Mouse (Mus musculus) ovary, postnatal 10 days (tissue): ENCODE measurements at regions not wholly inside any gene's neighbourhood (a gene's known extent, or its start where the extent isn't known, plus 50 kb on each side); places are given as distances from the start of the nearest gene placed in this dataset.

ENCODE experiments used
- DNase-seq: peaks from one replicate; pipeline ENCODE4 v3.0.0; 2022; ENCODE audit warnings: low spot score

GRCm38 (mm10) chr9:34427711-34428110 is 58.0 kb upstream of the Kirrel3 start:
- no peak for DNase-seq
